Mouse (Mus musculus): Measurements from ENCODE around the gene Pp2d1.

The Pp2d1 gene

GRCm38 (mm10) chr17:53566161-53566918 lies 27.1 kb upstream of the Pp2d1 start, which contains the start of gene Kat2b:
Gene Kat2b, plus strand, starts transcription at chr17:53566861.
- peak; percentile 70 for DNase-seq

GRCm38 (mm10) chr17:53564837-53565236 lies 25.6 kb upstream of the Pp2d1 start:
- DNase-seq = no peak

- DNase-seq = no peak
These were observed 22.3 kb upstream of the Pp2d1 start for GRCm38 (mm10) chr17:53561458-53562029.

- DNase-seq = no peak
These were observed 20.4 kb upstream of the Pp2d1 start for GRCm38 (mm10) chr17:53559646-53560045.

GRCm38 (mm10) chr17:53557443-53557842 lies 18.2 kb upstream of the Pp2d1 start:
- DNase-seq = no peak

GRCm38 (mm10) chr17:53554813-53555212 lies 15.6 kb upstream of the Pp2d1 start:
- DNase-seq = no peak

- DNase-seq = no peak
These were observed 14.8 kb upstream of the Pp2d1 start for GRCm38 (mm10) chr17:53554088-53554487.

- no peak for DNase-seq
These were observed 12.4 kb upstream of the Pp2d1 start for GRCm38 (mm10) chr17:53551306-53552299.

GRCm38 (mm10) chr17:53543591-53544324 lies 4.5 kb upstream of the Pp2d1 start:
- no peak for DNase-seq

- no peak for DNase-seq
These were observed 3.3 kb upstream of the Pp2d1 start for GRCm38 (mm10) chr17:53542536-53542935.

GRCm38 (mm10) chr17:53532425-53532824 lies 6.8 kb downstream of the Pp2d1 start:
- no peak for DNase-seq

- no peak for DNase-seq
These were observed 8.1 kb downstream of the Pp2d1 start for GRCm38 (mm10) chr17:53531160-53531559.

GRCm38 (mm10) chr17:53528034-53528433 lies 11.2 kb downstream of the Pp2d1 start:
- DNase-seq = no peak

GRCm38 (mm10) chr17:53520509-53520908 lies 18.7 kb downstream of the Pp2d1 start:
- DNase-seq = no peak

- DNase-seq = no peak
These were observed 19.9 kb downstream of the Pp2d1 start for GRCm38 (mm10) chr17:53519364-53519763.

- DNase-seq = peak; percentile 19
These were observed 26.8 kb downstream of the Pp2d1 start for GRCm38 (mm10) chr17:53512311-53512951.

GRCm38 (mm10) chr17:53502966-53503365 lies 36.3 kb downstream of the Pp2d1 start:
- no peak for DNase-seq

- no peak for DNase-seq
These were observed 50.3 kb downstream of the Pp2d1 start for GRCm38 (mm10) chr17:53489007-53489378.

GRCm38 (mm10) chr17:53488291-53489006 lies 50.8 kb downstream of the Pp2d1 start:
- no peak for DNase-seq

- DNase-seq = no peak
These were observed 58.8 kb downstream of the Pp2d1 start for GRCm38 (mm10) chr17:53480433-53480832.

GRCm38 (mm10) chr17:53479604-53480041 lies 59.6 kb downstream of the Pp2d1 start:
- DNase-seq = peak; percentile 63

Measured in cerebellum, adult 11-12 months (tissue).